Mouse (Mus musculus): ENCODE results near the gene Slc2a9. TPM values are rescaled to one million over a fixed set of nuclear protein-coding genes. Genes with fewer than 3 reads are reported as not detected.

The Slc2a9 gene
- total RNA-seq, 1 experiment from 2014 or later, result 10.6 TPM

- ATAC-seq (replicated peaks; ENCODE audit: insufficient number of reproducible peaks, low FRiP score, low TSS enrichment, poor library complexity, severe bottlenecking), result no peak
These were observed 77.4 kb downstream of the Slc2a9 start for GRCm38 (mm10) chr5:38425569-38425968.

- no peak for ATAC-seq (replicated peaks; ENCODE audit: insufficient number of reproducible peaks, low FRiP score, low TSS enrichment, poor library complexity, severe bottlenecking)
These were observed 80.5 kb downstream of the Slc2a9 start for GRCm38 (mm10) chr5:38422426-38422825.

- ATAC-seq (replicated peaks; ENCODE audit: insufficient number of reproducible peaks, low FRiP score, low TSS enrichment, poor library complexity, severe bottlenecking), result no peak
These were observed 84.1 kb downstream of the Slc2a9 start for GRCm38 (mm10) chr5:38418799-38419198.

- ATAC-seq (replicated peaks; ENCODE audit: insufficient number of reproducible peaks, low FRiP score, low TSS enrichment, poor library complexity, severe bottlenecking), result no peak
These were observed 99.3 kb downstream of the Slc2a9 start for GRCm38 (mm10) chr5:38403612-38404011.

- ATAC-seq (replicated peaks; ENCODE audit: insufficient number of reproducible peaks, low FRiP score, low TSS enrichment, poor library complexity, severe bottlenecking), result peak; percentile 89
These were observed 100.7 kb downstream of the Slc2a9 start for GRCm38 (mm10) chr5:38402288-38402687.

GRCm38 (mm10) chr5:38388857-38389256 lies 114.1 kb downstream of the Slc2a9 start:
- no peak for ATAC-seq (replicated peaks; ENCODE audit: insufficient number of reproducible peaks, low FRiP score, low TSS enrichment, poor library complexity, severe bottlenecking)

- no peak for ATAC-seq (replicated peaks; ENCODE audit: insufficient number of reproducible peaks, low FRiP score, low TSS enrichment, poor library complexity, severe bottlenecking)
These were observed 114.5 kb downstream of the Slc2a9 start for GRCm38 (mm10) chr5:38388420-38388823.

- ATAC-seq (replicated peaks; ENCODE audit: insufficient number of reproducible peaks, low FRiP score, low TSS enrichment, poor library complexity, severe bottlenecking), result no peak
These were observed 123.0 kb downstream of the Slc2a9 start for GRCm38 (mm10) chr5:38379970-38380369.

- ATAC-seq (replicated peaks; ENCODE audit: insufficient number of reproducible peaks, low FRiP score, low TSS enrichment, poor library complexity, severe bottlenecking), result no peak
These were observed 130.6 kb downstream of the Slc2a9 start for GRCm38 (mm10) chr5:38372369-38372768.

- no peak for ATAC-seq (replicated peaks; ENCODE audit: insufficient number of reproducible peaks, low FRiP score, low TSS enrichment, poor library complexity, severe bottlenecking)
These were observed 131.6 kb downstream of the Slc2a9 start for GRCm38 (mm10) chr5:38371308-38371707.

- no peak for ATAC-seq (replicated peaks; ENCODE audit: insufficient number of reproducible peaks, low FRiP score, low TSS enrichment, poor library complexity, severe bottlenecking)
These were observed 136.1 kb downstream of the Slc2a9 start for GRCm38 (mm10) chr5:38366650-38367470.

- ATAC-seq (replicated peaks; ENCODE audit: insufficient number of reproducible peaks, low FRiP score, low TSS enrichment, poor library complexity, severe bottlenecking), result no peak
These were observed 137.4 kb downstream of the Slc2a9 start for GRCm38 (mm10) chr5:38365521-38365920.

- ATAC-seq (replicated peaks; ENCODE audit: insufficient number of reproducible peaks, low FRiP score, low TSS enrichment, poor library complexity, severe bottlenecking), result no peak
These were observed 138.5 kb downstream of the Slc2a9 start for GRCm38 (mm10) chr5:38364396-38364795.

- no peak for ATAC-seq (replicated peaks; ENCODE audit: insufficient number of reproducible peaks, low FRiP score, low TSS enrichment, poor library complexity, severe bottlenecking)
These were observed 143.2 kb downstream of the Slc2a9 start for GRCm38 (mm10) chr5:38359716-38360115.

GRCm38 (mm10) chr5:38356927-38357326 lies 146.0 kb downstream of the Slc2a9 start:
- ATAC-seq (replicated peaks; ENCODE audit: insufficient number of reproducible peaks, low FRiP score, low TSS enrichment, poor library complexity, severe bottlenecking), result no peak

GRCm38 (mm10) chr5:38350351-38350929 lies 152.5 kb downstream of the Slc2a9 start:
- no peak for ATAC-seq (replicated peaks; ENCODE audit: insufficient number of reproducible peaks, low FRiP score, low TSS enrichment, poor library complexity, severe bottlenecking)

GRCm38 (mm10) chr5:38346646-38347432 lies 156.1 kb downstream of the Slc2a9 start:
- ATAC-seq (replicated peaks; ENCODE audit: insufficient number of reproducible peaks, low FRiP score, low TSS enrichment, poor library complexity, severe bottlenecking), result no peak

- ATAC-seq (replicated peaks; ENCODE audit: insufficient number of reproducible peaks, low FRiP score, low TSS enrichment, poor library complexity, severe bottlenecking), result no peak
These were observed 159.8 kb downstream of the Slc2a9 start for GRCm38 (mm10) chr5:38343101-38343500.

GRCm38 (mm10) chr5:38334582-38334981 lies 168.4 kb downstream of the Slc2a9 start:
- ATAC-seq (replicated peaks; ENCODE audit: insufficient number of reproducible peaks, low FRiP score, low TSS enrichment, poor library complexity, severe bottlenecking), result no peak

Data from monocyte, adult 5-6 weeks (primary cell).